Mouse (Mus musculus) kidney, adult 8-10 months (tissue): ENCODE measurements around the gene Cops9.

ENCODE experiments used
- DNase-seq, 2 experiments: peaks; one replicate each; pipeline ENCODE4 v3.0.0; 2022

Gene Cops9

DNA sequence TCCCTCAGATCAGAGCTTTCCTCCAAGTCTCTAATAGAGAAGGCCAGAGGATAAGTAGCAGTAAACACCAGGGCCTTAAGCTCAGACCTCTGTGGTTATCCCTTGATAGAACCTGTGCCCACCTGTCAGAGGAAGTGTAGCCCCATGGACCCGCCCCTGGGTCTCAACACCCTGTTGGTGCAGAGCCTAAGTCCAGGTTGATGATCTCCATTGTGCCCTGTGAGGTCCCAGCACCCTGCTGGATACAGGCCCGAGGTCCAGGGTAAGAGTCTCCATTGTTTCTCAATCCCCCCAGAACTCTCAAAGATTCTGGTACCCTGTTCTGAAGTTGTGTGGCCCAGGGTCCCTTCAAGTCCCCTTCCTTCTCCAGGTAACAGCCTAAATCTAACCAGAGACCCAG lies 4.3 kb upstream of the Cops9 start:
- no peak for DNase-seq

DNA sequence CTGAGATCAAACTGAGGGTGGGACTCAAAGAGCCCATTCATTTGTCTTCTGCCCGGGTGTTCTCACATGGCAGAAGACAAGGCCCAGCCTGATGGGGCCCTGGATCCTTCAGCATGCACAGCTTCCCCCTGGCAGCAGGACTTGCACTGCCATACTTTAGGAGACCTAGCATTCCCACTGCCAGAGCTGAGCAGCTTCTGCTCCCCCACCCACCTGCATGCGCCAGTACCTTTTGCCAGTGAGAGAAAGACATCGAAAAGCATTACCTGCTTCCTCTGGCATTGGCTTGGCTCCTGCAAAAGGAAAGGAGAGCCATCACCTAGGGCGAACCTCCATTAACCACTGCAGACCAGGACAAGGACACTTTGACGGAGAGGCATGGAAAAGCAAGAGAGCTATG lies 3.1 kb upstream of the Cops9 start:
- DNase-seq, result no peak

DNA sequence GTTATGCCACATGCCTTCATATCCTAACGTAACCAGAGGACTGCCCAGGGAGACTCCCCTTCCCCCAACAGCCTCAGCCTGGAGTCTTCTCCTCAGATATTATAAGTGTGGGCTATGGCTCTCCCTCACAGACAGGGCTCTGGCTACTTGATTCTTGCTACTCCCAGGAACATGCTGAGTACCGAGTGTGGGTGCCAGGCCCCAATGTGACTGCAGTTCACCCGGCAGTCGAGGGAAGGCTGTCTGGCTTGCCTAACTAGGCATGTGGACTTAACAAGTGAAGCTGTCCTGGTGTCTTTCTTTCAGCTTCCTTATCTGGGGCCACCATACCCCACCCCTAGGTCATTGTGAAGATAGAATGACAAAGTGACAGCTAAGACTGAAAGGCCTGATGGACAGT lies 1.9 kb upstream of the Cops9 start:
- no peak for DNase-seq

DNA sequence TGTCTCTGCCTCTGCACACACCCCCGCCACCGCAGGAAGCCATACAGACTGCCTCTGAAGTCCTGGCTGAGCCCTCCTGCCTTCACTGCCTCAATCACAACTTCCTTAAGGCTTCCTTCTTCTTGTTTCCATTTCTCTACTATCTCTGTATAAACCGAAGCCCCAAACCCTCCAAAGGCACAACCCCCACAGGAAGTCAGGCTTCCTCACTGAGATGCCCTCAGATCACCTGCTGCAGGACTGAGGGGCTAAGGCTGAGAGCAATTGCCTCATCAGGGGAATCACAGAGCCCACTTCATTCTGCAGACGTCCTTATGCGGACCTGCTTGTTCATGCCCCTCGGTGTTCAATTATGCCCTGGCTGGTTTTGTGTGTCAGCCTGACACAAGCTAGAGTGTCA lies 1.4 kb downstream of the Cops9 start:
- DNase-seq, result no peak

DNA sequence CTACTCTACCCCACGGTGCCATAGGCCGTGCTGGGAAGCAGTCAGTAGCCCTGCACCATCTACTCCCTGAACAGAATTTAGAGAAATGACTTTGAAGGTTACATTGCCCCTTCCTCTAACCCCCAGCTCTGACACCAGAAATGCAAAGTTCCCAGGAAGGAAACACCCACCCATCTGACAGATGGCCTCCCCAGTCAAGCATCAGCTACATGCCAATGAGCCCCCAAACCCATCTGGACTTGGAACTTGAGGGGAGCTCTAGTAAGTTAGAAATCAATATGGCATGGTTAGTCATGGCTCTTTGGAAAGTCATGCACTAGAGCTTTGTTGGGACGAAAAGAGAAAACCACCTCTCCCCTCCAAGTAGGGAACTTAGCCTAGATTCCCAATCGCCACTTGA lies 3.0 kb downstream of the Cops9 start:
- DNase-seq, result no peak

DNA sequence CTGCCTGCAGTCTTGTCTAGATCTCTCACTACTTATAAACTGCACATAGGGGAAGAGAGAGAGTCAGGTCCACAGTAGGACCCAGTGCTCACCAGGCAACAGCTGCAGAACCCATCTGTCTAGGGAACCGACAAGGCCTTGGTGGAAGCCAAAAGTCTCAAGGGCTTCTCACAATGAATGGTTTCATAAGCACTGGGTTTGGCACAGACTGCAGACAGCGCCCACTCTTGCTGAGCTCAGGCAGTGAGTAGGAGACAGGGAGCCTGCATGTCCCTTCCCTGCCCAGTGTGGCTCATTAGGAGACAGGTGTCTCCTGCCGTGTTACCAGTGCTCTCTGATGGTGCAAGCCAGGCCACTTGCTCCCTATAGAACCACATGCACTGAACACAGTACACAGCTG lies 3.6 kb downstream of the Cops9 start:
- no peak for DNase-seq

DNA sequence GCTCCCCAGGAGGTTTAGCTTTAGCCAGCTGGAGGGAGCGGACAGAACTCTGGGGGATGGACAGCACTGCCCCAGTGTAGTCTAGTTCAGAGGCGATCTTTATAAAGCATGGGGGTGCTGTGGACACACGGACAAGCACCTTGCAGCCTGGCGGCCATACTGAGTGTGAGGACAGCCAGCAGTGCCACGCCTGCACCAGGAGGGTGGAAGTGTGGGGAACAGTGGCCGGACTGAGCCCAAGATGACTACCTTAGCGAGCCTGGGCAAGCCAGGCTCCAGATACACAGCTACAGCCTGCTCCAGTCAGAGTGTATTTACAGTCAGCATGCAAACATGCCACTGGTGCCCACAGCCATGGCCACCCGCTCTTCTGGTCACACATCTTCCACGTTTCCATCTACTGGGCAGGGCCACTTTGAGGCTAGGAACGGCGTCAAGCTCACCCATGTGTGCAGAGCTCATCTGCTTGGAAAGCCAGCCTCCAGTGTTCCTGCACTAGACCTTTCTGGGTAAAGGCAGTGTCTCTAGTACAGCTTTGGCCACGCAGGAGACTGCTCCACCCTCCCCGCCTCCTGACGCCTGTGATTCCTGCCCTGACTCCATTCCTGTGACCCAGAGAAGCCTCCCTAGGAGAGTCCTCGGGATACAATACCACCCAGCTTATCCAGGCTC lies 4.1 kb downstream of the Cops9 start:
- DNase-seq, result no peak

DNA sequence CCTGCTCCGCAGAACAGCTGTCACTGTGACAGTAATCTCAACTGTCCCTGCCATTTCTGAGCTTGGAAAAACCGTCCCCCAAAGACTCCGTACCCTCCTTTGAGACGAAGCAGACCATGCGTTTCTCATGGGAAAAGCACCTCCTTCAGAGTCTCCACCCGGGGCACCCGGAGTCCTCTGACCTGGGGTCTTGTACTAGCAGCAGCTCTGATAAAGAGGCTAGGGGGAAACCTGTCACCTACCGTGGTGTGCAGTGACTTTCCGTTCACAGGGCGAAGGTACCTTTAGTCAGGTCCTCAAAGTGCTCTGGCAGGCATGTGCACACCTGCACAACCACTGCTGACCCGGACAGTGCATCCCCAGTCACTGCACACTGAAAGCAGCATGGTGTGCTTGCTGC lies 5.1 kb downstream of the Cops9 start:
- no peak for DNase-seq

DNA sequence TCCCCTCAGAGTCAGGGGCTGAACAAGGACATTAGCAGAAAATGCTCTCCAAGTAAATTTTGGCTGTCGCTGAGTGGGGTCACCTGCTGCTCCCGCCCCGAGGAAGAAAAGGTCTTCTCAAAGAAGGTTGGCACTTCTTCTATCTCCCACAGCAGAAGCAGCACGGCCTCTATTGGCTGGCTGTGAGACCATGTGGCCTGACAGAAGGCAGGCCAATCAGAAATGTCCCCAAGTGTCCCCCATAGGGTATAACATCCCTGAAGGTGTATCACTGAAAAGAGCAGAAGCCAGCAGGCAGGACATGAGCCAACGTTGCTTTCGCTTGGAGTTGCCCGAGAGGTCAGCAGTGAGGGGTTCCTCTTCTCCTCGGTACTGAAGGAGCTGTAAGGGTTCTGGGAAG lies 5.8 kb downstream of the Cops9 start:
- DNase-seq, result no peak

DNA sequence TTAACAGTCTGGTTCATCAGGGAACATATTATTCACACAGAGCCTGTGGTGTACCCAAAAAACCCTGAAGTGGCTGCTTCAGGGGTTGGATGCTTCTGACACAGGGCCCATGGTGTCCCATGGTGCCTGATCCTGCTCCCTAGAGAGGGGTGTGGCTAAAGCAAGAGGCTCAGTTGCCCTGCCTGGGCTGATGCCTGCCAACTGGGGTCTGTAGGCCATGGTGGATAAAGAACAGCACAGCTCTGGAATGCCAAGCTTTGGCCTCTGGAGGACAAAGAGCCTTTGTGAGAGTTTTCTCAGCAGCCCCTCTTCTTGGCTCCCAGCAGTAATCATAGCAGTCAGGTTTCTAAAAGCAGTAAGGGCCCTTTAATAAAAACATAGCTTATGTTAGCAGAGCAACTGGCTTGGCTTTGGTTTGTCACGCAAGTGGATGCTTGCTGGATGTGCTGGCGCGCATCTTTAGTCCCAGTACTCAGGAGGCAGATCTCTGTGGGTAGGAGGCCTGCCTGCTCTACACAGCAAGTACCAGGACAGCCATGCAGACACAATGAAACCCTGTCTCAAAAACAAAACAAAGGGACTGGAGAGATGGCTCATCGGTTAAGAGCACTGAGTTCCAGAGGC lies 6.7 kb downstream of the Cops9 start:
- no peak for DNase-seq

DNA sequence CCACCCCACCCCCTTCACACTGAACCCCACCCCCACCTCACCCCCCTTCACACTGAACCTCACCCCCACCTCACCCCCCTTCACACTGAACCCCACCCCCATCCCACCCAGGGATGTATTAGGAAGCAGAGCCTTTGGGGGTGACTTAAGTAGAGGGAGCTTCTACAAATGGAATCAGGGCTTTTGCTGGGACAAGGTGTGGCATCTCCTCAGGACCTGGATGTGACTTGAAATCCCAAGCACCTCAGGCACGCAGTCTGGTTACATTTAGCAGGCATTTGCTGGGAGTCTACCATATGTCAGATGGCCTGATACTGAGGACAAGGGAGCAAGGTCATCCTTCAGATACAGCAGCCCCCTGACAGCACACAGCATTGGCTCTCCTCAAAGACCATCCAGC lies 7.2 kb downstream of the Cops9 start:
- DNase-seq, result no peak

DNA sequence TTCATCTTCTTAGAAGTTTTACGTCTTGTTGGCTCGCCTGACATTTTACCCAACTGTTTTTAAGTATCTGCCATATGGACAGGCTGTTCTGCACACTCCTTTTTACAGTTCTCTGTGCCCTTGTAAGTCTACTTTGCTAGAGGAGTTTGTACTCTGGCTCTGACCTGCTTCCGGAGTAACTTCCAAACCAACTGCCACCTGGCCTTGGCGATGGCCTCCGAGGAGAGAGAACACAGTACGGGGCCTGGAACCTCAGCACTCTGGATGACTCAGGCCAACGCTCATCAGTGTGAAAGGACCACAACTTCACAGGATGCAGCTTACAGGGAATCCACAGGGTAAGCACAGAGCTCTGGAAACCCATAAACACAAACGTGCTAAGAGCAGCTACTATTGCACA lies 8.1 kb downstream of the Cops9 start:
- DNase-seq, result no peak

DNA sequence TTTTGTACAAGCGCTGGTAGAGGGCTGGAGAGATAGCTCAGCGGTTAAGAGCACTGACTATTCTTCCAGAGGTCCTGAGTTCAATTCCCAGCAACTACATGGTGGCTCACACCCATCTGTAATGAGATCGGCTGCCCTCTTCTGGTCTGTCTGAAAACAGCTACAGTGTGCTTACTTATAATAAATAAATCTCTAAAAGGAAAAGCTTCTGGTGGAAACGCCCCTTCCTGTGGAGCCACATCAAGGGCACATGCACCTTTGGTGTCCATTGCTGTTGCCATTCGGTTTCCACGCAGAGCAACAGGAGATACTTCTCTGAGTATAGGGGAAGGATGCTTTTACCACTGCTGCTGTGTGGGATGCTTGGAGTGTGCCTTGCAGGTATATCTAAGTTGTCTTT lies 8.8 kb downstream of the Cops9 start:
- DNase-seq, result no peak

DNA sequence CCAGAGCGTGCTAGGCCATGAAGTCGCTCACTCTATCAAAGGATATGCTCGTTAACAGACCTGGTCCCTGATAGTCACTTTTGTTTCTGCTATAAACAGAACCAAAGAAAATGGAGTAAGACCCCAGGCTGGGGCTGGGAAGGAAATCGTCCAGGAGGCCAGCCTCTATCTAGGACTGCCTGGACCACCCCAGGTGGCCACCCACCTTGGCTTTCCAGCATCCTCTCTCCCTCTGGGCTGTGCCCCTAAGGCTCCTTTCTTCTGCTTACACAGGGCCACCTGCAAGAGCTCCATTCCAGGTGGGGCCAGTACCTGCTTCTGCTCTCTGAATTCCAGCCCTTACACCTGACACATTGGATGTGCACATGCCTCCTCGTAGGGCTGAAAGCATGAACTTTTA lies 9.6 kb downstream of the Cops9 start:
- no peak for DNase-seq

DNA sequence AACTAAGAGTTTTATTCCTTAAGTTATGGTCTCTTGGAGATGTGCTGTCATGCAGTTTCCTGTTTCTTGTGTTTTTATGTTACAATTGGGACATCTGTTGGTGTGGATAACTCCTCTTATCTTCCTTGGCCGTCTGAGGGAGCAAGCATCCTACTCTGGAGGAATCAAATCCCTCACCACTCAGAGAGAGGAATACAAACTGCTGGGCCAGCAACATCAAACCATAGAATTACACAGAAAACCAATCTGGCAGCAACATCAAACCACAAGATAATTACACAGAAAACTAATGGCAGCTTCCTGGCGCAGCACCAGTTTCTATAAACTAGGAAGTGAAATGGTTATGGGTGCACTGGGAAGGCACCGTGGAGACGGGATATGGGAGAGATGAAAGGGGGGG lies 13.6 kb downstream of the Cops9 start:
- DNase-seq, result no peak

DNA sequence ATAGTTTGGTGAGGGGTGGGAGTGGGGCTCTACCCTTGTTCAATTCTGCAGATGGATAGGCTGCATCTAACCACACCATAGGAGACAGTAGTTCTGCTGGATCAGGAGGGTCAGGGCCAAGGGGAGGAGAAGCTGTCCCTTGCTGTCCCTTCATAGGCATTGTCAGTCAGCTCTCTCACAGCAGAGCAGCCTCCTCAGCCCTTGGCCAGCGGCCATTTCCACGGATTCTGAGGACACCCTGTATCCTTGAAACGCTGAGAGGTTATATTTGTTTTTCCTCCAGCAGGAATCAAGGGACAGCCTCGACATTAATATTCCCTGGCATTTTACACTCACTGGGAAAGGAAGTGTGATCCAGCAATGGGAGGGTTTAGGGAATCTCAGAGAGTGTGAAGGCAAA lies 23.4 kb downstream of the Cops9 start:
- no peak for DNase-seq

DNA sequence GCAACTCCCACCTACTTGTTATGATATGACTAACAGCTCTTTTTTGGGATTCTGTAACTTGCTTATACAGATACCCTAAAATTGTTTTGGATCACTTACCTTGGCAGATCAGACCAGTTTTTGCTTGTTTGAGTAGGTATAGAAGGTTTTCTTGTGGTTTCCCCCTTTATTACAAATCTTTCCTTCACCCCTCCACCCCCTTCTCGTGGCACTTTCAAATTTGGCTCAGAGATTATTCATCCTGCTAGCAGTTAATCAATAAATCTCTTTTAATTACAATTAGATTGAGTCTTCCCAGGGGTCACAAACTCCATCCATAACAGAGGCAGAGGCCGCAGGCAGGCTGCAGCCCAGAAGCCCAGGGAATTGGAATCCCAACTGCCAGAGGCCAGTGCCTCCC lies 24.3 kb downstream of the Cops9 start, which contains the start of gene Olfr12:
TSS of gene Olfr12 (plus strand) at position 301 of the 400 bp plus-strand sequence.
- DNase-seq, result no peak

DNA sequence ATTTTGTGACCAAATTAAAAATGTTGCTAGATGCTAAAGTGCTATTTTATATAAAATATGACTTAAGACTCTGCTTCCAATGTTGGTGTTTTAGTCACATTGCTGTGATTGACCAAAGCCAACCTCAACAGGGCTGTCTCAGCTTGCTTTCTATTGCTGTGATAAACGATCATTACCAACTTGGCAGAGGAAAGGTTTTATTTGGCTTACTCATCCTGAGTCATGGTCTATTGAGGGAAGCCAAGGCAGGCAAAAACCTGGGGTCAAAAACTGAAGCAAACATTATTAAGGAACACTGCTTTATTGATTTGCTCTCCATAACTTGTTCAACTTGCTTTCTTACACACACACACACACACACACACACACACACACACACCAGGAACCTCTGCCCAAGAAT lies 25.7 kb downstream of the Cops9 start:
- no peak for DNase-seq

DNA sequence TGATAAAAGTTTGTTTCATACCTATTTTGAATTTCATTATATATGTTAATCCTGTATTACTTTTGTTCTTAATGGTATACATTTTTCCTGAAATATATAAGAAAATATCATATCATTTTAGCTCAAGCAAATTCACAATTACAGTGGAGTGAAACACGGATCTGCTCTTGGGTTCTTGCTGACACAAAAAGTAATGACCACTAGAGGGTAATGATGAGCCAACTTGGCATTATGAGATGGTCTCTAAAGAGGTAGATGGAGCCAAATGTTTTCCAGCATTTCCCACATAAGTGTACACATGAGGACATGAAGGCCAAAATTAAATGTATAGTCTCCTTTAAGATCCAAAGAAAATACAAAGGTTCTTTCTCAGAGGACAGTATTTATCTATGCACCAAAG lies 27.3 kb downstream of the Cops9 start:
- DNase-seq, result peak in 1 of 2 experiments; percentile 7

DNA sequence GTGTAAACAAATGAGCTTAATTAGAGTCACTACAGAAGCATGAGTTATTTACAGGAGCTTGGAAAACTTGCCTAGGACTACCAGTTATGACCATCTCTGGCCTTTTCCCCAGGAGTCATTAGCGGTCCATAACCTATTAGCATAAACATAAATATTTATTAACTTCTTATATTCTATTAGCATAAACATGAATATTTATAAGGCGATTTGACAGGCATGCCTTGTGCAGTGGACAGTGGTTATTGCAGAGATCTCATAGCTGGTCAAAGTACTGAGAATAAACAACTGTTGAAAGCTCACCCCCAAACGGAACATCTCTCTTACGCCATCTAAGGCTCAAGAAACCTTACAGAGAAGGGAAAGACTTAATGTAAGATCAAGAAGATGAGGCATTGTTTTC lies 28.6 kb downstream of the Cops9 start:
- no peak for DNase-seq

DNA sequence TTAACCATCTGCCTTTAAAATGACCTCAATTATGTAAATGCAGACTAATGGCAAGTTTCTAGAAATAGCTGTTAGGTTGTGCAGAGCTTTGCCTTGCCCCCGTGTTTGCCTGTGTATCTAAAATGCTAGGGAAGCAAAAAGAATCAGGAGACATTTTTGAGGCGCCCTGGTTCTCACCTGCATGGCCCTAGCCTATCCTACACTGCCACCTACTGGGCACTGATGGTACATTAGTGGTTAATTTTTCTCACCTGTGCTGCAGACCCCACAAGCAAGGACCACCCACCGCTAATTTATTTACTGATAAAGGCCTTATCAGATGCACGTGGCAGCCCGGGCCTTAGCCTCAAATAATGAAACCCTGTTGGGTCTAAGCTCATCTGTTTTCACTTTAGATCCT lies 30.8 kb downstream of the Cops9 start:
- peak; percentile 19 to 55 for DNase-seq

DNA sequence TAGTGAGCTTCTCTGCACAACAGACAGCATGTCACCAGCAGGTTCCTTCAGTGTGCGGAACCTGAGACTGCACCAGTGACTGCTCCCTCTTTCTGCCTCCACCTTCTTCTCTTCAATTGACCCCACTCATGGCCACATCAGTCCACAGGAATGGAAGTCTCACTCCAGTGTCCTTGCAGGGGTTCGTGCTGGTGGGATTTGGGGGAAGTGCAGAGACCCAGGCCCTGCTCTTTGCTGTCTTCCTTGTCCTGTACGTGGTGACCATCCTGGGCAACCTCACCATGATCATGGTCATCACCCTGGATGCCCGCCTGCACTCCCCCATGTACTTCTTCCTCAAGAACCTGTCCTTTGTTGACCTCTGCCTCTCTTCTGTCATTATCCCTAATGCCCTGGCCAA lies 34.1 kb downstream of the Cops9 start:
- no peak for DNase-seq

DNA sequence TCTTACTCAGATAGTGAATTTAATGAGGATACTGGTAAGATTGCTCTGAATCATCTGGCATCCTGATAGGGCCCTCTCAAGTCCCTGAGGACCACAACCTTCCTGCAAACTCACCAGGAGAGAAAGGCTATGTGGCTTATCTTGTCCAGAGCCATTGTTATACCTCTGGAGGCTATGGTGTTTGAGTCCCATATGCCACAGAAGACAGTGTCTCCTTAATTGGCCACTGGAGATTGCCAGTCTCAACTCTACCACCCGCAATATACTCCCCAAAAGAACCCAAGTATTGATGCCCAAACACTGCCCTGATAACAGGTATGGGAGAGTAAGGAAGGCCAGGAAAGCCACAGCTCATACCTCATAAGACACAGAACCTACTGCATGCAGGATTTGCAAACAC lies 36.3 kb downstream of the Cops9 start, which contains the start of gene Olfr1410:
TSS of gene Olfr1410 (plus strand) at position 301 of the 400 bp plus-strand sequence.
- no peak for DNase-seq

DNA sequence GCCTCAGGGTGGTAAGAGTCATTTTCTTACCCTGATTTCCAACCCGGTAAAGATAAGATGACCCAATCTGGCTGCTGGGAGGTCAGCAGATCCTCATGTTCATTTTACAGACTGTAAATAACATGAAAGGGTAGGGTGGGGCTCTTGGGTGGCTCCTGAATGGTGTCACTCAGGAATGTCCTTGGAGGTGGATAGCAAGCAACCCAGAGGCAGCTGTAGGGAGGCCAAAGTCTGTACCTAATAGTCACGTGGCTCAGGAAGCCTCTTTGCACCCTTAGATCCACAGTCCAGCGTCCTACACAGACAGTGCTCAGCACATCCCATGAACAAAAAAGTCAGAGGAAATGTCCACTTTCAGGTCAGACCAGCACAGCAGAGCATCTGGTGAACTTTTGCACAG lies 45.8 kb downstream of the Cops9 start:
- no peak for DNase-seq

DNA sequence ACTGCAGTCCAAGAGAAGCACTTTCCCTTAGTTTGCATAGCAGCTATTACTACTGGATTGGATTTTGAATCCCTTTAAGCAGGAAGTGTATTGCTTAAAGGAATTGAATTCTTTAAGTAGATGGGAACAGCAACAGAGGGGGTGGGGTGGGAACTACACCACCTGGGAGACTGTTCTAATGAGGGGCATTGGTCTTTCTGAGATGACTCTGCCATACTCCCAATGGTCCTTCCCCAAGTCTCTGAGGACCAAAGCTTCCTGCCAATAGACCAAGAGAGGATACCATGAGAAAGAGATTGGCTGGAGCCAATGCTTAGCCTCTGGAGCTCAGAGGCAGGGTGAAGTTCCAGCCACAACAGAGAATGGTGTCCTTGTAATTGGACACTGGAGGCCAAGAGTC lies 47.7 kb downstream of the Cops9 start, which contains the start of gene Olfr1411:
TSS of gene Olfr1411 (plus strand) at position 301 of the 400 bp plus-strand sequence.
- no peak for DNase-seq
